Mouse (Mus musculus) MN1 (cell line): Measurements from ENCODE around the gene Lgsn.

ENCODE experiments used
- DNase-seq: peaks from one replicate; pipeline ENCODE4 v3.0.0-alpha.2; 2016; ENCODE audit warnings: low spot score

Lgsn gene

GRCm38 (mm10) chr1:31220599-31221250 is 44.5 kb downstream of the Lgsn start:
- no peak for DNase-seq

DNA sequence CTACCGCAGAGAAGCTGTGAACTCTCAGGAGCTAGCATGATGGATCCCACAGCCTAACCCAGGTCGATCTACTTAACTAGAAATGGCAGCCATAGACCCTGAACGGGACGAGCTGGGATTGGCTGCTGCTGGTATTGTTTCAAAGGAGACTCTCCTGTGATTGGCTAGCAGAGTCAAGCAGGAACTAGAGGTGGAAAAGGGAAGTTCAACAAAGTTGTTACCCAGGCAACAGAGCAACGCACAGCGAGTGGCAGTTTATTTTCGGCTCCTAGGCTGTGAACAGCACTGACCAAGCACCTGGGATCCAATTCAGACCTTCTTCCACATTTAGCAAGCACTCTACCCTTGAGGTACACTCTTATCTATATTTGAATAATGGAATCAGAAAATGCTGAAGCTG is 46.4 kb downstream of the Lgsn start, which contains the start of the genes 4931428L18Rik and Pih1d3:
Gene 4931428L18Rik, minus strand, starts transcription at position 121 of the 400 bp plus-strand sequence.
Gene Pih1d3, plus strand, starts transcription at position 275 of the 400 bp plus-strand sequence.
- no peak for DNase-seq

DNA sequence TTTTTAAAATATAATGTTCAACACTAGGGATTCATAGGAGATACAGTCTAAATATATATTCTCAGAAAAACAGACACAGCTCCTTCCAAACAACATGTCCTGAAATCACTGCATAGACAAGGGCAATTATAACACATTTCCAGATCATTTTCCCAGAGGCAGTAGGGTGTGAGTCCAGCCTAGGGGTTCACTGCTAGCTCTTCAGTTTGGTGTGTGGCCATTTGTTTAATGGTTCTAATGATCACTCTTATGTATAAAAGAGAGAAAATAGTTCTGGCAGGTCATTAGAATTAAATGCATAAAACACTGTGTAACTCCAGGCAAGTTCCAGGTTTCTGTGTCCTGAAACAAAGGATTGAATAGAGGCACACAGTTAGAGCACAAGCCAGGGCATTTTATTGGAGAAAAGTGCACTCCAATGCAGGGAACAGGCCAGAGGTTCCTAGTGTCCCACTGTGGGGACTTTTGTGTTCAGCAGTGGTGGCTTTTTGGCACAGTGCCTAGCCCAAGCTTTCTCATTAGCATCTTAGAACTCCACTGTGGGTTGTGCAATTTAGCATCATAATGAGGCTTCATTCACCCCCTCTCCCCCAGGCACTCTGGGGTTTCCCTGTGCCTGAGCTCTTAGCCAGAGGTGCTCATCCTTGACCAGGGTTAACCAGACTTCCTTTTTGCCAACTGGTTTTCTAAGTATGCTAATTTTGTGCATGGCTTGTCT is 57.3 kb downstream of the Lgsn start:
- no peak for DNase-seq
